Mouse (Mus musculus): ENCODE measurements around the gene Spata31d1b.
"Not testable (repeated sequence)": the region's sequence is repeated elsewhere in the genome, so short reads cannot be mapped to it uniquely, and the experiment has no call there.

Gene Spata31d1b

GRCm38 (mm10) chr13:59711984-59712383 is at the start of gene Spata31d1b:
Gene Spata31d1b, plus strand, starts transcription at chr13:59712284.
- DNase-seq (ENCODE audit: low spot score) = not testable (repeated sequence)

DNA sequence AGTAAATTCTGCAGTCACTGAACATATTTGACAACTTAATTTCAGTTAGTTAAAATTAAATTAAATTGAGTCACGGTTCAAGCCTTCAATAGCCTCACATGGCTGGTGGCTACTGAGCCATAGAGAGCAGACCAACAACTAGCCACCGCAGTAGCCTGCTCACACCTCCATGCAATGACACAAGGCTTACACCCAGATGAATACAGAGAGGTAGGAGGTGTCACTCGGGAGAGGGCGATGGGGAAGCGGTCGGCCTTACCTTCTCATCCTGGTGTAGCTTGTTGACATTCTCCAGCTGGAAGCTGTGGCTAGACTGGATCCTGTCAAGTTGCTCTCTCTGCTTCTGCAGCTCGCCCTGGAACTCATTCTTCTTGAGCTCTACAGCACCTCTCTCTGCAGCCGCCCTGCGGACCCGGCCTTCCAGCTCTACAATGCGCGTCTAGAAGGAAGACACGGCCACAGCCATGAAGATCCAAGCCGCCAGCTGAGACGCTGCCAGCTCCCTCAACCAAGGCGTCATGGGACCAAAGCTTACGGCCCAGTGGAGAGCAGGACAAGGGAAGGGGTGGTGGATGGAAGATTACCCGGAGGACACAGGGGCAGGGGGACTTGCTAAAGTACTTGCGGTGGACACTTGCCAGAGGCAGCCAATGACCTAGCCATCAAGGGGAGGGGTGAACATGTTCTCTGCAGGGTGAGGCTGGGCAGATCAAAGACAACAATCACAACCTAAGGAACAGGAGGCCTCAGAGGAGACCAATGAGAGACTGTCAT is 48.0 kb upstream of the Spata31d1b start:
- DNase-seq (ENCODE audit: low spot score) = no peak

GRCm38 (mm10) chr13:59667763-59668162 is 44.3 kb upstream of the Spata31d1b start:
- DNase-seq (ENCODE audit: low spot score) = no peak

- no peak for DNase-seq (ENCODE audit: low spot score)
These were observed 43.5 kb upstream of the Spata31d1b start for GRCm38 (mm10) chr13:59668501-59669093.

GRCm38 (mm10) chr13:59669946-59670345 is 42.1 kb upstream of the Spata31d1b start:
- DNase-seq (ENCODE audit: low spot score) = no peak

DNA sequence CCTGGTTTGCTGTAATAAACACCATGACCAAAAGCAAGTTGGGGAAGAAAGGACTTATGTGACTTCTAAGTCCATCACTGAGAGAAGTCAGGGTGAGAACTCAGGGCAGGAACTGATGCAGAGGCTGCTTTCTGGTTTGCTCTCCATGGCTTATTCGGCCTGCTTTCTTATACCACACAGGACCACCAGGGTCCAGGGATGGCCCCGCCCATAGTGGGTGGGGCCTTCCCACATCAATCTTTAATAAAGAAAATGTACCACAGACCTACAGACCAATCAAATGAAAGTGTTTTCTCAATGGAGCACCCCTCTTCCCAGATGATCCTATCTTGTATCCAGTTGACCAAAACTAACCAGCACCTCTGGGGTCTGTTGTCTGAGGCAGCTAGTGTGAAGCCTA is 40.6 kb upstream of the Spata31d1b start:
- DNase-seq (ENCODE audit: low spot score) = no peak

- no peak for DNase-seq (ENCODE audit: low spot score)
These were observed 39.8 kb upstream of the Spata31d1b start for GRCm38 (mm10) chr13:59672248-59672647.

- no peak for DNase-seq (ENCODE audit: low spot score)
These were observed 38.5 kb upstream of the Spata31d1b start for GRCm38 (mm10) chr13:59673597-59673996.

DNA sequence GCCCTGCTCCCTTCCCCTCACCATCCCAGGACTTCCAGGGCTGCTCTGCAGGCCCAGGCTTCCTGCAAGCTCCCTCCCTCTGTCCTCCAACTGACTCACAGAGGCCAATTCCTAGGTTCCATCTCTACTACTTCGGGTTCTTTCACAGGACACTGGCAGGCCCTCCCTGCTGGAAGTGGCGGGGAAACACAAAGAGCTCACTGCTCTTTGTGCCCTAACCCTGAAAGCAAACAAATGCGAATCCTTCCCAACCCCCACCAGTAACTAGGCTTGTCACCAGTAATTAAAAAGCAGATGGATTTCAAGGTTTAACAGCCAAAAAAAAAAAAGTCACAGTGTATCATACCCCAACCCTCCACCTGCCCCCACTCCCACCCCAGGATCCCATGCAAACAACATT is 37.9 kb upstream of the Spata31d1b start:
- no peak for DNase-seq (ENCODE audit: low spot score)

GRCm38 (mm10) chr13:59674761-59675150 is 37.3 kb upstream of the Spata31d1b start:
- no peak for DNase-seq (ENCODE audit: low spot score)

DNA sequence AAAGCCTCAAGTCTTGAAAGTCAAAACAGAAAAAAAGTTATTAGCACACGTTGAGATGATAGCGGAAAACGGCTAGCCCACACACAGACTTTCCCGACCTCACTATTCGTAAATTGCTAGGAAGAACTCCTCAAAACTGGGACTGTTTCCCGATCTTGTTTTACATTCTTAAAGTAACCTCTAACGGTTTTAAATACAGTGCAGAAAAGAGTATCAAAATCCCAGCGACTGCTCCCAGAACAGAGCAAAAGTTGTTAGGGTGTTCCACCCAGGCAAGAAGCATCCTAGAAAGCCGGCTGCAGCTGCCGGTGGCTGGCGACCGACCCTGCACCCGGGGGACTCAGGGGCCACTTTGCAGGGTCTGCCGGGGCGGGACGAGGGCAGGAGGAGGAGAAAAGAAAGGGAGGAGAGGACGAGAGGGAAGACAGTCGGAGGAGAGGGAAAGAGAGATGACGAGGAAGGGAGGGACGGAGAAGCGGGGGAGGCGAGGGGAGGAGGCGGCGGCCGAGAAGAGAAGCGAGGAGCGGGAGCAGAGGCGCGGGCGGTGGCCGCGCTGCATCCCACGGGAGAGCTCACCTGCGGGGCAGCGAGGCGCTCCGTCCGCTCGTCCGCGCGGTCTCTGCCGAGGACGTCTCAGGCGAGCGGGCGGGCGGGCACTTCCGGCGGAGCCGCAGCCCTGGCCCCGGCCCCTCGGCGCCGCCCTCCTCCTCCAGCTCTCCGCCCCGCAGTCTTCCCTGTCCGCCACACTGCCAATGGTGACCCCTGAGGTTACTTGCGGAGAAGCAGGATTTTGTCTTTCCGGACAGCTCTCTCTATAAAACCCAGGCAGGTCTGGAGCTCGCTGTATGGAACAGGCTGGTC is 36.7 kb upstream of the Spata31d1b start, which contains the start of gene Golm1:
Gene Golm1 (minus strand): TSS at position 661 of the 861 bp plus-strand sequence.
- no peak for DNase-seq (ENCODE audit: low spot score)

- no peak for DNase-seq (ENCODE audit: low spot score)
These were observed 35.5 kb upstream of the Spata31d1b start for GRCm38 (mm10) chr13:59676316-59677229.

DNA sequence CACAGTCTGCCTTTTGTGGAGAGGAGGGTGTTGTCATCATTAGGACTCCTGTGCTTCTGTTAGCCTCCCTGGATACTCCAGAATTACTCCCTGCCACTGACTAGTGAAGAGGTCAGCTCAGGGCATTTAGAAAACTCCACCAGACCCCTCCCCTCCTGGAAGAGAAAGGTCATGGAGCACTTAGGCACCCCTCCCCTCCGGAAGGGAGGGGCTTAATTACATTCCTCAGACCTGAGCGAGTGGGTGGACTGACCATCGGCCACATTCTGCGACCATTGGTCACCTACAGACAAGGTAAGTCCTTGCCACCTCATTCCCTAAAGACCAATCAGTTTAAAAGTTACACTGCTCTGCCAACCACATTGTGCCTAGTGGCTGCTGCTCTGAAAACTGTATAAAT is 32.8 kb upstream of the Spata31d1b start:
- no peak for DNase-seq (ENCODE audit: low spot score)

DNA sequence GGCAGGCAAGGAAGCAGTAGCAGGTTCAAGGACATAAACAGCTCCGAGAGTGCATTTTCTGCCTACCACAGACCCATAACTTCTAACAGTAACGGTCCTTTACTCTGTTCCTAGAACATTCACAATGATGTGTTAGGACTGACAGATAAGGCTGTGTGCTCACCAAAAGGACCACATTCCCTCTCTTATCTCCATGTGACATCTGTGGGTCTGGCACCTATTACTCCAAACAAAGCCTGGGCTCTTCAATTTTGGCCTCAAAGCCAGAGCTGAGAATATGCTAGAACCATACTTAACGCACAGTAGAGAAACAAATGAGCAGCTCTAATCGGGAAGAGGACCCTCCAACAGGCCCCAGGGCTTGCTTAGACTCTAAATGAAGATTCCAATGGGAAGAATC is 32.2 kb upstream of the Spata31d1b start:
- DNase-seq (ENCODE audit: low spot score) = no peak

DNA sequence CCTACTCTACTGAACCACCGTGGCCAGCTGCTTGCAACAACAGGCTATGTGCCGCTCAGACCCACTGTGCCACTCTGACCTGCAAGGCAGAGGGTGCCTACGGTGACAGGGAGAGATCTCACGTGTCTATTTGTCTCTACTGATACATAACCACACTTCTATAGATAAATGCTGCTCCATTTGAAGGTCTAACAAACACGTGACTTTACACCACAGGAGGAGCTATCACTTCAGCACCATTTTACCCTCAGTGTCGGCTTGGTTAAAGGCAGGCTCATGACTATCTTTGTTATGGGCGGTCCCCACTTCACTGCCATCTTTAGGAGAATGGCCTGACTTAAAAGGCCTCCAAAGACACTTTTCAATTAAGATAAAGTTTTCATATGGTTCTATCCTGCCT is 29.5 kb upstream of the Spata31d1b start:
- DNase-seq (ENCODE audit: low spot score) = no peak

DNA sequence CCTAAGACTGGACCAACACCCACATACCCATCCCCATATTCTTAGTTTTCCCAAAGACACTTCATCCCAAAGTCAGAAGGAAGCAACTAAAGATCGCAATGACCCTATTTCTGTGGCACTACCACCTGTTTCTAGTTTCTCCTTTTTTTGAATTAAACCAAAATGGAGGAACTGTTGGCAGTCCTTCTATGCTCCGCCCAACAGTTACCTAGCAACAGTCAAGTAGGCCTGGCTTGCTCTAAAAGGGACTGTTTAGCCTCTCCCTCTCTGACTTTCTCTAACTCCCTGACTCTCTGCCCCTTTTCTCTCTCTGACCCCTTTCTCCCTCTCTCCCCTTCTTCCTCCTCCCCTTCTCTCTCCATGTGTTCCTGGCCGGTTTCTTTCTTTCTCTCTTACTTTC is 26.8 kb upstream of the Spata31d1b start:
- no peak for DNase-seq (ENCODE audit: low spot score)

GRCm38 (mm10) chr13:59688338-59688770 is 23.7 kb upstream of the Spata31d1b start:
- no peak for DNase-seq (ENCODE audit: low spot score)

DNA sequence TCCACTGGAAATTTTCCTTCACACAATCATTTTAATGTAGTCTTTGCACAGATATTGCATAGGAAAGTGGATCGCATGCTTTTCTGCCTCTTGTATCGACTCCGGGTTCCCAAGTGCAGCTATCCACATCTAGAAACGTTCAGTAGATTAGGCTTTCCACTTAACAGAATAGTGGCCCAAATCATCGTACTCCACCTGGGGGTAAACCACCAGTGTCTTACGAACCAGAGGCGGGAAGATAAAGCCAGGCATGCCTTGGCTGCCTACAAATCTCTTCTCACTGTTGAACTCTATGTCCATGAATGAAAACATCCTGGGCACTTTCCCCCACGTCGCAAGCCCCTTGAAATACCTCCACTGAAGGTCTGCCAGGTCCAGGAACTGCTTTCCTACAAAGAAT is 22.8 kb upstream of the Spata31d1b start:
- no peak for DNase-seq (ENCODE audit: low spot score)

DNA sequence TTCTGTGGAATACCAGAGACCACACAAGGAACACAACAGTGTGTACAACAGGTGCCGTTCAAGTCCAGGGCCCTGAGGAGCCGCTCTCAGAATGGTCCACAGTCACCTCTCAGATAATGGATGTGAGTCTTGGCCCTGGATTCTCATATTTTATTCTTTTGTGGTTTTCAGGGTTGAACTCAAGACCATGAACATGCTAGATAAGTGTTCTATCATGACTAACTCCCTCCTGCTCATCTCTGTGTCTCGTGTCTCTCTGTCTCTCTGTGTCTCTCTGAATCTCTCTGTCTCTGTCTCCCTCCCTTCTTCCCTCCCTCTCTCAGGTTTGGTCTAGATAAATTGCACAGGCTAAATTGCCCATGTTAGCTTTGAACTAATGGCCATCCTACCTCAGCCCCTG is 22.2 kb upstream of the Spata31d1b start:
- no peak for DNase-seq (ENCODE audit: low spot score)

GRCm38 (mm10) chr13:59690576-59690975 is 21.5 kb upstream of the Spata31d1b start:
- DNase-seq (ENCODE audit: low spot score) = no peak

GRCm38 (mm10) chr13:59691478-59691877 is 20.6 kb upstream of the Spata31d1b start:
- DNase-seq (ENCODE audit: low spot score) = no peak

DNA sequence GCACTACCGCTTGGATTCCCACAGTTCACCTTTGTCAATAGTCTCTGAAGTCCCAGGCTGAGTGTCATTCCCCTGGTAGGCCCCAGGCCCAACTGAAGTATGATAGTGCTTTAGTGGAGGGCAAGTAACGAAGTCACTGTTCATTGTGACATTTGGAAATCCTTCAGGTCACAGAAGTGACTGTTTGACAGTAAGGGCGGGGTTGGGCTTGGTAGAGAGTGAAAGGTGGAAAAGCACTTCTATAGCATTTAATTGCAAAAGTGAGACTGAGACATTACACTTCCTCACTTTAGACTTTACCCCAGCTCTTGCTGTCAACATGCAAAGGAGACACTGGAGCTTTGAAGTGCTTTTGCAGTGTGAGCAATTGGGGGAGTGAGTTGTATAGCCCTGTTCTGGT is 18.1 kb upstream of the Spata31d1b start, which contains the start of gene 4921517D22Rik:
Gene 4921517D22Rik (minus strand): TSS at position 101 of the 400 bp plus-strand sequence.
- no peak for DNase-seq (ENCODE audit: low spot score)
